Mouse (Mus musculus): ENCODE measurements around the gene Eml1.
A peak's percentile ranks its signal among the peaks of the same experiment; 100 is the strongest.

Gene Eml1

GRCm38 (mm10) chr12:108348151-108348550, 22.6 kb upstream of the Eml1 start:
- TF ChIP-seq CTCF (conservative IDR thresholded peaks at IDR 0.05; ENCODE audit: low read length): no peak
- no peak for TF ChIP-seq NANOG (IDR thresholded peaks at IDR 0.05; ENCODE audit: borderline replicate concordance, low read length)
- TF ChIP-seq POU5F1 (IDR thresholded peaks at IDR 0.05; ENCODE audit: borderline replicate concordance, low read length): no peak
- Histone ChIP-seq H3K9me3 (ENCODE audit: low read length) (no peaks in the 10 kb centered on the region), H3K27me3 (ENCODE audit: insufficient read depth, low read length) (peaks cover 74% of the 10 kb centered on the region), H3K4me3 (replicated peaks; ENCODE audit: low read length) (no peak overlapping the region), H3K36me3 (ENCODE audit: insufficient read depth, low read length) (no peaks in the 10 kb centered on the region), H3K4me1 (replicated peaks; ENCODE audit: low read depth, low read length) (peaks cover 18% of the 10 kb centered on the region)

- Histone ChIP-seq H3K27me3 (ENCODE audit: insufficient read depth, low read length) (peaks cover 80% of the 10 kb centered on the region), H3K4me3 (replicated peaks; ENCODE audit: low read length) (no peak overlapping the region), H3K36me3 (ENCODE audit: insufficient read depth, low read length) (no peaks in the 10 kb centered on the region), H3K4me1 (replicated peaks; ENCODE audit: low read depth, low read length) (peaks cover 19% of the 10 kb centered on the region), H3K9me3 (ENCODE audit: low read length) (no peaks in the 10 kb centered on the region)
- TF ChIP-seq NANOG (IDR thresholded peaks at IDR 0.05; ENCODE audit: borderline replicate concordance, low read length) (no peak), POU5F1 (IDR thresholded peaks at IDR 0.05; ENCODE audit: borderline replicate concordance, low read length) (no peak), CTCF (conservative IDR thresholded peaks at IDR 0.05; ENCODE audit: low read length) (no peak)
These were observed 21.7 kb upstream of the Eml1 start for GRCm38 (mm10) chr12:108349026-108349425.

GRCm38 (mm10) chr12:108350931-108351330, 19.8 kb upstream of the Eml1 start:
- Histone ChIP-seq H3K4me1 (replicated peaks; ENCODE audit: low read depth, low read length) (peaks cover 19% of the 10 kb centered on the region), H3K4me3 (replicated peaks; ENCODE audit: low read length) (no peak overlapping the region), H3K27me3 (ENCODE audit: insufficient read depth, low read length) (peaks cover 84% of the 10 kb centered on the region), H3K9me3 (ENCODE audit: low read length) (peaks cover 5% of the 10 kb centered on the region), H3K36me3 (ENCODE audit: insufficient read depth, low read length) (no peaks in the 10 kb centered on the region)
- no peak for TF ChIP-seq NANOG (IDR thresholded peaks at IDR 0.05; ENCODE audit: borderline replicate concordance, low read length)

- Histone ChIP-seq H3K36me3 (ENCODE audit: insufficient read depth, low read length) (no peaks in the 10 kb centered on the region), H3K9me3 (ENCODE audit: low read length) (peaks cover 6% of the 10 kb centered on the region), H3K27me3 (ENCODE audit: insufficient read depth, low read length) (peaks cover 87% of the 10 kb centered on the region), H3K4me3 (replicated peaks; ENCODE audit: low read length) (peak overlapping the region; percentile 53), H3K4me1 (replicated peaks; ENCODE audit: low read depth, low read length) (peaks cover 19% of the 10 kb centered on the region)
- TF ChIP-seq CTCF (conservative IDR thresholded peaks at IDR 0.05; ENCODE audit: low read length) (no peak), POU5F1 (IDR thresholded peaks at IDR 0.05; ENCODE audit: borderline replicate concordance, low read length) (no peak), NANOG (IDR thresholded peaks at IDR 0.05; ENCODE audit: borderline replicate concordance, low read length) (no peak)
These were observed 18.2 kb upstream of the Eml1 start for GRCm38 (mm10) chr12:108352371-108353136.

- no peak for TF ChIP-seq CTCF (conservative IDR thresholded peaks at IDR 0.05; ENCODE audit: low read length)
- TF ChIP-seq POU5F1 (IDR thresholded peaks at IDR 0.05; ENCODE audit: borderline replicate concordance, low read length): no peak
- no peak for TF ChIP-seq NANOG (IDR thresholded peaks at IDR 0.05; ENCODE audit: borderline replicate concordance, low read length)
- Histone ChIP-seq H3K27me3 (ENCODE audit: insufficient read depth, low read length) (peaks cover 79% of the 10 kb centered on the region), H3K4me3 (replicated peaks; ENCODE audit: low read length) (no peak overlapping the region), H3K9me3 (ENCODE audit: low read length) (peaks cover 6% of the 10 kb centered on the region), H3K36me3 (ENCODE audit: insufficient read depth, low read length) (no peaks in the 10 kb centered on the region), H3K4me1 (replicated peaks; ENCODE audit: low read depth, low read length) (peaks cover 19% of the 10 kb centered on the region)
These were observed 16.5 kb upstream of the Eml1 start for GRCm38 (mm10) chr12:108354284-108354683.

GRCm38 (mm10) chr12:108355271-108355670, 15.5 kb upstream of the Eml1 start:
- Histone ChIP-seq H3K4me3 (replicated peaks; ENCODE audit: low read length) (no peak overlapping the region), H3K9me3 (ENCODE audit: low read length) (peaks cover 6% of the 10 kb centered on the region), H3K27me3 (ENCODE audit: insufficient read depth, low read length) (peaks cover 75% of the 10 kb centered on the region), H3K36me3 (ENCODE audit: insufficient read depth, low read length) (no peaks in the 10 kb centered on the region), H3K4me1 (replicated peaks; ENCODE audit: low read depth, low read length) (peaks cover 12% of the 10 kb centered on the region)
- no peak for TF ChIP-seq POU5F1 (IDR thresholded peaks at IDR 0.05; ENCODE audit: borderline replicate concordance, low read length)
- no peak for TF ChIP-seq CTCF (conservative IDR thresholded peaks at IDR 0.05; ENCODE audit: low read length)
- TF ChIP-seq NANOG (IDR thresholded peaks at IDR 0.05; ENCODE audit: borderline replicate concordance, low read length): no peak

GRCm38 (mm10) chr12:108355986-108356385, 14.8 kb upstream of the Eml1 start:
- no peaks in the 10 kb centered on the region for H3K36me3 ChIP-seq (ENCODE audit: insufficient read depth, low read length)
- no peak for TF ChIP-seq POU5F1 (IDR thresholded peaks at IDR 0.05; ENCODE audit: borderline replicate concordance, low read length)
- peak; percentile 33 for TF ChIP-seq CTCF (conservative IDR thresholded peaks at IDR 0.05; ENCODE audit: low read length)
- peaks cover 12% of the 10 kb centered on the region for H3K4me1 ChIP-seq (replicated peaks; ENCODE audit: low read depth, low read length)
- peaks cover 72% of the 10 kb centered on the region for H3K27me3 ChIP-seq (ENCODE audit: insufficient read depth, low read length)
- peaks cover 6% of the 10 kb centered on the region for H3K9me3 ChIP-seq (ENCODE audit: low read length)
- no peak overlapping the region for H3K4me3 ChIP-seq (replicated peaks; ENCODE audit: low read length)

- Histone ChIP-seq H3K27me3 (ENCODE audit: insufficient read depth, low read length) (peaks cover 52% of the 10 kb centered on the region), H3K4me1 (replicated peaks; ENCODE audit: low read depth, low read length) (peaks cover 11% of the 10 kb centered on the region), H3K4me3 (replicated peaks; ENCODE audit: low read length) (no peak overlapping the region), H3K9me3 (ENCODE audit: low read length) (peaks cover 9% of the 10 kb centered on the region), H3K36me3 (ENCODE audit: insufficient read depth, low read length) (no peaks in the 10 kb centered on the region)
- TF ChIP-seq POU5F1 (IDR thresholded peaks at IDR 0.05; ENCODE audit: borderline replicate concordance, low read length) (no peak), NANOG (IDR thresholded peaks at IDR 0.05; ENCODE audit: borderline replicate concordance, low read length) (no peak), CTCF (conservative IDR thresholded peaks at IDR 0.05; ENCODE audit: low read length) (peak; percentile 75)
These were observed 7.0 kb upstream of the Eml1 start for GRCm38 (mm10) chr12:108363796-108364195.

GRCm38 (mm10) chr12:108365340-108365739, 5.4 kb upstream of the Eml1 start:
- TF ChIP-seq CTCF (conservative IDR thresholded peaks at IDR 0.05; ENCODE audit: low read length) (no peak), NANOG (IDR thresholded peaks at IDR 0.05; ENCODE audit: borderline replicate concordance, low read length) (no peak), POU5F1 (IDR thresholded peaks at IDR 0.05; ENCODE audit: borderline replicate concordance, low read length) (no peak)
- peaks cover 54% of the 10 kb centered on the region for H3K27me3 ChIP-seq (ENCODE audit: insufficient read depth, low read length)
- H3K36me3 ChIP-seq (ENCODE audit: insufficient read depth, low read length): no peaks in the 10 kb centered on the region
- H3K9me3 ChIP-seq (ENCODE audit: low read length): peaks cover 9% of the 10 kb centered on the region
- no peak overlapping the region for H3K4me3 ChIP-seq (replicated peaks; ENCODE audit: low read length)
- H3K4me1 ChIP-seq (replicated peaks; ENCODE audit: low read depth, low read length): peaks cover 11% of the 10 kb centered on the region
